Mouse (Mus musculus): Measurements from ENCODE around the gene Parva.

Gene Parva

DNA sequence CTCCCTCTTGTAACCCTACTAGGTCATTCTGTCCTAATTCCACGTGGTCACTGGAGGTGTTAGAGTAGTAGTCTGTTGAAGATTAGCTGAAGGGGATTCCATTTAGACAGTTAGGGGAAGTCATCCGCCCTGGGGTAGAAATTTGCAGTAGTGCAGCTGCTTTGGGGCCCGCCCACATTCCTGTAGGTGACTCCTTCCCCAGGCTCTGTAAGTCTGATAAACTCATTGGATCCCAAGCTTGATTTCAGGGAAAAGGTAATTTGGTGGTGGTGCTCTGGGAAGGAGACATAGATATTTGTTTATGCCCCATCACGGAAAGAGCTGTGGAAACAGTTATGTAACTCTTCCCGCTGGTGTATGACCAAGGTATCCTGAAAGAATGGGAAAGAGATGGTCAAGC, 494 bp upstream of the Parva start:
- DNase-seq (ENCODE audit: low spot score) = no peak

DNA sequence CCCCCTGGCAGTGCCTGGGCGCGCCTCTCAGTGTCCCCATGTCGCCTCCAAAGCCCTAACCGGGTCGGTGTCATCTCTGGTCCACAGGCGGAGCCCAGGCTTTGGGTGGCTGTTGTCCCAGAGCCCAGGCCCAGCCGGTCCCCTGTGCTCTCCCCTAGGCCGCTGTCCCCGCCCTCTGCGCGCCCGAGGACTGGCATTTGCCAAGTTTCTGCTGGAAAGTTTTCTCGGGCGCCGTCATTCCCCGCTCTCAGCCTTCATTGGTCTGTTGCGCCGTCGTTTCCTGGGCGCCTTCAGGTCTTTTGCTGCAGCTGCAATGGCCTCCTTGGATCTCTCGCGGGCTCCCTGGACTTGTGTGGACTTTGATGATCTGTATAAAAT, 842 bp downstream of the Parva start:
- no peak for DNase-seq (ENCODE audit: low spot score)

DNA sequence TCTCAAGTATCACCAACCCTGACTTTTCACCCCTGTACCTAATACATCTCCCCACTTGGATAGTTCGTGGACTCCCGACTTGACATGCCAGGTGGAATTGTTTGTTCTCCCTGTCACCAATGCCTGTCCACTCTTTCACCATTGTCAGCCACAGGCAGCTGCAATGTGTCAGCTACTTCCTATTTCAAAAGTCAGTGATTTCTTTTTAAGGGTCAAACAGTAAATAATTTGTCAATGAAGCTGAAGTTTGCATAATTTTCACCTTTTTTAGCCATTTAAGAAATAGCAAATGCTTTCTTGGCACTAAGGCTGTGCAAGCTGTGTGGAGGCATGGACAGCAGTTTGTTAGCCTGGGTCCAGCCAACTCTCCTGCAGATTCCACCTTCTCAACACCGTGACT, 12.5 kb downstream of the Parva start:
- DNase-seq (ENCODE audit: low spot score) = no peak

DNA sequence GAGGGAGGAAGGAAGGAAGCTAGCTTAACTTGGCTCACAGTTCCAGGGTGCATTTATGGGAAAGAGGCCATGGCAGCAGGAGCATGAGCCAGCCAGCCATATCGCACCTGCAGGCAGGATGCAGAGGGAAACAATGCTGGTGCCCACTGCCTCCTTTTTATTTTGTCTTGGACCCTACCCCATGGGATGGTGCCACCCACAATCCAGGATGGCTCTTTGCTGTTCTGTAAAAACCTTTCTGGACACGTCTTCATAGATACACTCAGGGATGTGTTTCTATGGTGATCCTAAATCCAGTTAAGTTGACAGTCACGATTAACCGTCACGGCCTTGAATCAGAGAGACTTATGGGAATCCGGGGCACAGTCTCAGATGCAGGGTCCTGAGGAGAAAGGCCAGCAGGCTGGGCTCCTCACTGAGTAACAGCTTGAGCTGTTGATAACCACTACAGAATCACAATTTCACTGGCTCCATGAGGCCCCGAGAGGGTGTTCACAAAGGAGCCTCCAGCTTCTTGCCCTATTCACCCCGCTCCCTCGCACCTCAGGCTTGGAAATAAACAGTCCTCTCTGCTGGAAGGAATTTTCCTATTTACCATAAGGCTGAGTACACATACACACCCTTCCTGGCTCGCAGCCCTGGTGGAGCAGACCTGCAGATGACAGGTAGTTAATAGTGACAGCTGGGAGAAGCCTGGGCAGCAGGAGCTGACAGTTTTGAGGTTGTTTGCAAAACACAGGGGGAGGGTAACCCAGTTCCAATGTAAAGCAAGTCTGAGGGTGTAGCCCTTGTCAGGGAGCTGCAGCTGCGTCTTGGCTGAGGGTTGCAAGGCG, 17.1 kb downstream of the Parva start:
- DNase-seq (ENCODE audit: low spot score) = no peak

DNA sequence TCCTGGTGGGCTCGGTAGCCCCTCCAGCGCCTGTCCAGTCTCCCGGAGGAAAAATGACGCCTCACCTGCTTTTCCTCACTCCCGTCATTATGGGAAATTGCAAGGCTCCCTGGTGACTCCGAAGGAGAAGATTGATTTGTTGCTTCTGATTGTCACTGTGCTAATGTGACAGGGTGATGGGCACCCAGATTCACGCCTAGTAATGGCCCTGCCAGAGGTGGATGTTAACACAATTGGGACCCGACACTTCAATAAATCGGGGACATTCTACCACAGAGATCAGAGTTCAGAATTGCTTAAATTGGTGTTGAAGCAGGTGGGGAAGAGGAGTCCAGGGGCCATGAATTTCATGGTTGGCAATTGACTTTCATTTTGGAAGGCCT, 17.7 kb downstream of the Parva start:
- no peak for DNase-seq (ENCODE audit: low spot score)

DNA sequence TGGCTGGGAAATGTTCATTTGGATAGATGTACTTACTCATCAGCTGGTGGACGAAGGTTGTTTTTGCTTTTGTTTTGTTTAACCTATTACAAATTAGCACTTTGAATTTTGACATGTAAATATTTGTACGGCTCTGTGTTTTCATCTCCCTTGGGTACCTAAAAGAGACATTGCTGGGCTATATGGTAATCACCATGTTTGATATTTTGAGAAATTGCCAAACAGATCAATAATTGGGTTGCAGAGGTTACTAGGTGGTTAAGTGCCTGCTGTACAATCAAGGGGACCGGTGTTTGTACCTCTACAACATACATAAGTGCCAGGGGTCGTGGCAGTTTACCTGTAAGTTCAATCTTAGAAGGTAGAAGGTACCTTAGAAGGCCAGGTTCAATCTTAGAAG, 19.2 kb downstream of the Parva start:
- no peak for DNase-seq (ENCODE audit: low spot score)

DNA sequence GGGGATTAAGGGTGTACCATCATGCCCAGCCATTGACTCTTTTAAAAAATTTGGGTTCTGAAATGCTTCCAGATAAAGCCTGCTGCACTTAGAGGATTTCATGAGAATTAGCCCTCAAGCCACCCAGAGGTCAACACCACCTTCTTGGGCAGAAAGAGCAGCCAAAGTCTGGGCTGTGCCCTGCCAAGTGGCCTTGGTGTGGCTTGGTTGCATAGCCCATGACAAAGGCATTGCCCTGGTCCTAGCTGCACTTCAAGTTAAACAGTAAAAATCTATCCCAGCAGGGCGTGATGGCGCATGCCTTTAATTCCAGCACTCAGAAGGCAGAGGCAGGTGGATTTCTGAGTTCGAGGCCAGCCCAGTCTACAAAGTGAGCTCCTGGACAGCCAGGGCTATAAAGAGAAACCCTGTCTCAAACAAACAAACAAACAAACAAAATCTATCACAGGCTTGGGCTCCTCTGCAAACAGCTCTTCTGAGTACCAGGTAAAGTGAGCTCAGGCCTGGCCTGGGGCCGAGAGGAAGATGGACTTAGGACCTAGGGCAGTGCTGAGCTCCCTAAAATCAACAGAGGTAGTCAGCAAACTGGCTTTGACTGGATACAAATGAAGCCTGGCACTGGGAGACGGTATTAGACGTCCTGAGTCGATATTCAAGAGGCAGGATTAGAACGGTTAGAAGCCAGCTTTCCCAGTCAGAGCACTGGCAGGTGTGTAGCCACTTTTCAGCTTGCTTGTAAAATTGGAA, 22.8 kb downstream of the Parva start:
- DNase-seq (ENCODE audit: low spot score) = no peak

DNA sequence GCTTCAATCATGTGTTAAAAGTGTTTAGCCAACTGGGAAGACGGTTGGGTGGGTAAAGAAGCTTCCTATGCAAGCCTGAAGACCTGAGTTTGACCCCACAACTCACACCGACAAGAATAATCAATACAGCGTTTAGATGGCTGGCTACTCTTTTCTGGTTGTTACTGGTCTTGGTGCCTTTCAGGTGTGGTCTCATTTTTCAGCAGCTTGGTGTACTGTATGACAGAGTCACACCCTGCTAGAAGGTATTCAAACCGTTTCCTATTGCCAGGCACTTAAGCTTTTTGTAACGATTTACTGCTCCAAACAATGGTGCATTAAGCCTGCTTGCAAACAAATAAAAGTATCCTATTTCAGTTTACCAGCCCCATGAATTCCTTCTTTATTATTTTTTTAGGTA, 25.2 kb downstream of the Parva start:
- no peak for DNase-seq (ENCODE audit: low spot score)

DNA sequence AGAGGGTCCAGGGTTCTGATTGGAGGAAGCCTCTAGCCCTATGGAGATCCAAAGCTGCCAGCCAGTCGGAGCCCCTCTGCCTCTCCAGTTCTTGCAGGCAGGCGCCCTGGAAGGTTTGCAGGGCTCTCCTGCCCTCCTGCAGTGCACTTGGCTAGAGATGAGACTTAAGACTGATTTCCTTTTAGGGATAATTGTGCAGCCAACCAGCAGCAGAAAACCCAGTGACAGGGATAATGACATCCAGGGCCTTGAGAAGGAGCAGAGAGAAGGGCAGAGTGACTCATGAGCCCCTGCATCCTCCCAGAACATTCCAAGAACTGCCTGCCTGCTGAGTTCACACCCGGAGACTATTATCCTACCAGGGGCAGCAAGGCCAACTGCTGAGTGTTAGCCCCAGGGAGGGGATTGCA, 26.5 kb downstream of the Parva start:
- DNase-seq (ENCODE audit: low spot score) = no peak

DNA sequence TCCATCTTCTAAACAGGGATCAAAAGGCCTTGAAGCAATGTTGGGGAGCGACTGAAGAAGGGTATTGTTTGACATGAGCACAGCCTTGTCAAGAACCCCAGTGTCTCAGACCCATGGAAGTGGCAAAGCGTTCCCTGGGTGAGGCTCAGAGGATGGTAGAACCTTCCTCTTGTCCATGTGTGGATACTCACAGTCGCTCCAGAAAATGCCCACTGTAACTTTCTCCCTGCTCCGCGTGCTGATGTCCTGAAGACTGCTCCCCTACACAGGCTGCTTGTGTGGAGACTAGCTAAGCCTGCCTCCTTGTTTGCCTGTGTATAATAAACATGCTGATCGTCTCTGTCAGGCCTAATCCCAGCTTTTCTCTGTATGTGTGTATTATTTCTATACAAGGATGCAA, 27.1 kb downstream of the Parva start:
- no peak for DNase-seq (ENCODE audit: low spot score)

DNA sequence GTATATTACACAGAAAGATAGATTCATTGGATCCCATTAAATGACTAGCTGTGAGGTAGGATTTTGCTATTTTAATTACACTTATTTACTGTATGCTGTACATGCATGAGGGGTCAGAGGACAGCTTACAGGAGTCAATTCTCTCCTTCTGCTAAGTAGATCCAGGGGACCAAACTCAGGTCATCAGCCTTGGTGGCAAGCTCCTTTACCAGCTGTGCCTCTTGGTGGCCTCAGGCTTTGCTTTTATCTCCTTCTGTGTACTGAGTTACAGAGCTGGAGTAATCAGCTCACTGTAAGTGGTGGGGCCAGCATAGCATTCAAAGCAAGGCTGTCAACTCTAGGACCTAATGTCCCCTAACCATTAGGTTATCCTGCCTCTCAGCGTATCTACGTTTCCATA, 27.6 kb downstream of the Parva start:
- no peak for DNase-seq (ENCODE audit: low spot score)

DNA sequence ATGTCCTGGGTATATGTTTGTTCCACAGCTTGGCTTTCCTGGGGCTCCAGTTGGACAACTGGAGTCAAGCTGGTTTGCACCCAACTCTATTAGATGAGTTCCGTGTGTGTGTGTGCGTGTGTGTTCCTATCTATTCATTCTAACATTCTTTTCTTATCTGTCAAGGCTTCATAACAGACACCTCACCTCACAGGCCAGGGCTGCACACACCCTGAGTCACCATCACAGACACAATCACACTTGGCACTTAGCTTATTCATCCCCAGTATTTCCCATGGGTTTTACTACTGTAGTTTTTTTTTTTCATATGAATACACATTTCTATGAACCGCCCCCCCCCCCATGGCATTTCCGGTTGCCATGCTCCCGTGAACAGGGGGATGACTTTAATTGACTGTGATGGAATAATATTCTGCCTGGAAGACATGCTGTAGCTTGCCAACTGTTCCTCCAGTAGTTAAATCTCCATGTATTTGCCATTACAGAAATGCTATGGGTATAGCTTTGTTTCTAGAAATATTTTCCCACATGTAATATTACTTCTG, 28.3 kb downstream of the Parva start:
- no peak for DNase-seq (ENCODE audit: low spot score)

DNA sequence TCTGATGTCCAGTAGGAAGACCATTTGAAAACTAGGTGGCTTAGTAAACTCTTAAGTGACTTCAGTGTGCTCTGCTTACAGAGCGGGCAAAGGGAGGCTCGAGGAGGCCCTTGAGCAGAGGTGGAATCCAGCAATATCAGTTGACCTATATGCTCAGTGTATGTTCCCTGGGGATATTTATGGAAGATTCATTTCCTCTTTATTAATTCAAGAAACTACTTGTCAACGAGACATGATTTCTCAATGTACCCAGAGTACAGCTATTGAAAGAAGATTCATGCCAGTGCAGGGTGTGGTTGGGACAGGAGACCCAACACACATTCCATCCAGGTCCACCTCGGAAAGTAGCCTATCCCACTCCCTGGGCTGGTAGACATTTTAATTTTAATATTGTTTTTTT, 30.1 kb downstream of the Parva start:
- DNase-seq (ENCODE audit: low spot score) = no peak

DNA sequence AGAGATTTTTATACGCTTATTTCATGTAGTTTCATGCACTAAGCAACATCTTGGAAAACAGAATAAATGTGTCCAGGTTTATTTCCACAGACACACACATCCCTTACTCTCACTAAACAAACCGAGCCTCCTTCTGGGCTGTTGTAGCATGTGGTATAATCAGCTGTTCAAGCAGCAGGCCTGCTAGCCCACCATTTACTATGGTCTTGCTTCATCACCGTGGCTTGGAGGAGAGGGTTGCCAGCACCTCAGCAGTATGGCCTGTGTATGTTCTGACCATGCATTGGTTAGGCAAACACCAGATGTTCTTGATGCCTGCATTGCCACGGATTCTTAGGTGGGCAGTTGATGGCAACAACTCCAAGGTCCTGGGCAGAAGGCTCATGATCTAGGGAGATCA, 30.6 kb downstream of the Parva start:
- DNase-seq (ENCODE audit: low spot score) = no peak

DNA sequence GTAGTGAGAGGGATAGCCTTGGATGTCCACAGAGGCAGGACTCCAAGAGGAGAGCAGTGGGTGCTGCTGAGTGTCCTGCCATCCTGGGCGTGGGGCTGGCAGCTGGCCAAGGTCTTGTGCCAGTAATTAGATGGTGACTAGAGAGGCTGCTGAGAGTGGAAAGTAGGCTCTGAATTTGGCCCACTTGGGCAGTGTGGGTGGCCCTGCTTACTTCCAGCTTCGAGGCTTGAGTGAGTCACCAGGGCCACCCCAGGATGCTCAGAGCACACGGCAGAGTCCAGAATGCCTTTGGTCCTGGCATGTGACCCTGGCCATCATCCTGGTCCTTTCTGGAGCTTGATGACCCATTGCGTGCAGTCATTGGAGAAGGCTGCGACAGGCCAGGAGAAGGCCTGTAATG, 31.1 kb downstream of the Parva start:
- DNase-seq (ENCODE audit: low spot score) = no peak

DNA sequence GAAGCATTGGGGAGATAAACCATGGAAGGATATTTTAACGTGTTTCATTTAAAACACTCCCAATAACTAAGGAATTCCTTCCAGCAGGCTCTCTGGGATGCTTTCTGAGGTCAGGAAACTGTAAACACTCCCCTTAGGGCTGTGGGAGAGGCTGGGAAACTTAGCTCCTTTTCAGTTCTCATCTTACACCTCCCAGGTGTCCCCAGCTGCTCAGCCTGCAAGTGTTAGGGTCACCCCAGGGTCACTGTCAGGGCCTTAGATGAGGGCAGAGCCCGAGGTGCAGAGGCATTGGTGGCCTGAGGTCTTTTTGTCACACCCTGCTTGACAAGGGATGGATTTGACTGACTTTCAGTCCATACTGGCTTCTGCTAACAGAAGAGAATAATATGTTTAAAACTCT, 35.8 kb downstream of the Parva start:
- no peak for DNase-seq (ENCODE audit: low spot score)

DNA sequence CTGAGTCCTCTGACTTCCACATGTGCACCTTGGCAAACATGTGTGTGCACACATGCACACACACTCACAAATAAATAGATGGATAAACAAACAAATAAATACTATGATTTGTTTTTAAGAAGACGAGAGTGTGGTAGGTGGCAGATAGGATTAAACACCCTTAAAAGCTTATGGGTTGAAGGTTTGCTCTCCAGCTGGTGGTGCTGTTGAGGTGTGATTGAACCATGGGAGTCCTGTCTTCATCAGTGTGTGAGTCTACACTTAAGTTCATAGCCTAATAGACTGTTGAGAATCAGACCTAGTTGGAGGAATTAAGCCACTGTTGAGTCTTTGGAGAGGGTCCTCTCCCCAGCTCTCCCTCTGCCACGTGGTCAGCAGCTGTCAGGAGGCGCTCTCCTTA, 38.6 kb downstream of the Parva start:
- no peak for DNase-seq (ENCODE audit: low spot score)

DNA sequence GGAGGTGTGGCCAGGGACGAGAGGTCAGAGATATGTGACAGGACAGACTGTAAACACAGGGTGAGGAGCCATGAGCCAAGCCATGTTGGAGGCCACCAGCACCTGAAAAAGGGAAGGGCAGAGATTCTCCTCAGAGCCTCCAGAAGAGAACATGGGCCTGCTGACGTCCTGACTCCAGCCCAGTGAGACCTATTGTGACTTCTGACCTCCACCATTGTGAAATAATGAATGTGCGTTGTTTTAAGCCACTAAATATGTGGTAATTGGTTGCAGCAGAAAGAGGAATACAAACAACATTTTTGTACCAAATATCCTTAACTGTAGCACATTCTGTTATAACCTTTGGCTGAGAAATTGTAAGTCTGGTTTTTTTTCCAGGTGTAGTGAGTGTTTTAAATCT, 39.5 kb downstream of the Parva start:
- DNase-seq (ENCODE audit: low spot score) = no peak

DNA sequence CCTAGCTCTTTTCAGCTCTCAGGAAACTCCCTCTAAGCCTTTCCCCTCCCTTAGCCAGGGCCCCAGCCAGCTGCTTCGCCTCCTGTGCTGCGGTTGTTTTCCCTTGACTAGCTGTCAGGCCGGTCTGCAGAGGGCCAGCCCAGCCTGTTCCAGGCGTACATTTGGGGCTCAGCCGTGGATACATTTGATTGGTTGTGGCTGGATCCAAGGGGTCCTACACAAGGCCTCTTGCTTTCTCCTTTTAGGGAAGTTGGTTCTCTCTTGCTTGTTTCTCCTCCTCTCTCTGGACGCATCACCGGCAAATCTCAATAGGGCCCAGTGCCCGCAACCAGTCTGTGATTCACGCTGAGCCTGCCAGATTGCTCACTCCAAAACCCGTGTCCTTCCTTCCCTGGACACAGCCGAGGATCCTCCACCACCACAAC, 40.4 kb downstream of the Parva start:
- no peak for DNase-seq (ENCODE audit: low spot score)

DNA sequence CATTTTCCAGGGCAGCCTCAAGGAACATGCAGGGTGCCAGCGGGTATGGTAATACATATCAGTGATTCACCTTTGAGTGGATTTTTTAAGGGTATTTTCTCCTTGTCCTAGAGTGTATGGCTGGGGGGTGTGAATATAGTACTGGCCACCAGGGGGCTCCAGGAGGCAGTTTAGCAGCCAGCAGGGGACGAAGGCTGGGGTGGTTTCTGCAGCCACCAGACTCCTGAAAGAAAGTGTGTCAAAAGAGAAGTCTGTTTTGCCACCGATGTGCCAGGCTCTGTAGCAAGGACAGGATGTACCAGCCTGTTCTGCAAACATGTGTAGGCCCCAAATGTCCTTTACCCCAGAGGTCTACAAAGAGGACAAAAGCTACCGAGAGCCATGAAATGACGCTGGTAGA, 42.5 kb downstream of the Parva start:
- DNase-seq (ENCODE audit: low spot score) = peak; percentile 6

DNA sequence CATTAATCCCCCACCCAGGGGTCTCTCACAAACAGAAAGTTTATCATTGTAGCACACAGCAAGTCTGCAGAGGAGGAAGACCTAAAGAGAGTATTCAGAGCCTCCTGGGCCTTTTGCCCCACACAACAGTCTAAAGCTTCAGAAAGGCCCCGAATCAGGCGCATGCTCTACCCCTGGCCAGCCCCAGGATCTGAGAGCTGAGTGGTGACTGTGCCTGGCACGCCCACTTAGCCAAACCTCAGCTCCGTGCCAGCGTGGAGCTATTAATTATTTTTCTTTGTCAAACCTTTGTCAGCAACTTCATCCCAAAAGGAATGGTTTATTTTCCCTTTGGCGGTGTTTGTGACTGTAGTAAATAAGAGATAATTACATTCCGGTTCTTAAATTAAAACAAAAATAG, 44.0 kb downstream of the Parva start:
- no peak for DNase-seq (ENCODE audit: low spot score)

DNA sequence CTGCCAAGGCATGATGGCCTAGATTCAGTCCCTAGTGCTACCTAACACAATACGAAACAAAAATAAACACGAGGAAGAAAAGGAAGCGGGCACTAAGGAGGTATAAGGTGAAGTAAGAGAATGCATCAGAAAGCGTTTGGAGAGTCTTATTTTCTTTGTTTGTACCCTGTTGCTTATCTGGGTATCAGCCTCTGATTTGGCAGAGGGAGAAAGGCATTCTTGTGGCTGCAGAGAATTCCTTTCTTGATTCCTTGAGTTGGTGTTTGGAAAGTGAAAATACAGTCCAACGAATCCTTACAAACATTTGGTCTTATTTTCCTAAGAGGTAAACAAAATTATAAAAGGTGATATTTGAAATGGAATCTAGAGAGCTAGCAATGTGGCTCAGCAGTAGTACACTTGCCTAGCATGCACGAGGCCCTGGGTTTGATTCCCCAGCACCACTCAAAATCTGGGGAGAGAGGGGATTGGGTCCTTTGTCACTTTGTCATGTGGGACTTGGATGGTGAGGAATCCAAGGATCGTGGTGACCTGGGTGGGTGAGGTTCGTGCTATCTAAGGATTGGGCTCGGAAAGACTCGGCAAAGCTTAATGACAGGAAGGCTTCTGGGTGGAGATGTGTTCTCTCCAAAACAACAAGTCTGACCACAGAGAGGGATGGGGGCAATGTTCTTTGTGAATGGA, 44.9 kb downstream of the Parva start:
- no peak for DNase-seq (ENCODE audit: low spot score)

DNA sequence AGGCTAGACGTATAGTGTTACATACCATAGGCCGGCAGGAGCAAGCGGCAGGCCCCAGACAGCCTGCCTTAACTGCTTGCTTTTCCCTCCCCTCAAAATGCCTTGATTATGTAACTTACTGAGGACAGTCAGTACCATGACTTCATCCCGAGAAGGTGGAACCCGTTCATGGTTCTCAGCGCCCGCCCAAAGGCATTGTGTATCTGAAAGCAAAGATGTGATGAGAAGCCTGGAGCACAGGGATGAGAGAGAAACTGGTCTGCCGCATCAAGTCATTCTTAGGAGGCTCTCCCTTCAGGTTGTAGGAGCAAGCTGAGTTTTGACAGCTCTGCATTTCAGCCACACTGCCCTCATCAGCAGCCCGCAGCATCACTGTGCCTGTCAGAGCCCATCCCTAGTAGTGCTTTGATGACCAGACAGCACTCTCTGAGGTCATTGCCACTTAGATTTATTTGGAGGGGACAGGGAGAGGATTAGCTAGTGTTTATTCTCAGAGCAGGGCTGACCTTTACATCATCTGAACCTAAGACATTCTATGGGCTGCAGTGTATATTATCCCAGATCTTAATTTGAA, 45.5 kb downstream of the Parva start:
- no peak for DNase-seq (ENCODE audit: low spot score)
